Mouse (Mus musculus): Measurements from ENCODE around the gene 2510009E07Rik.

2510009E07Rik gene

GRCm38 (mm10) chr16:21694463-21695241 lies at the start of gene 2510009E07Rik:
Gene 2510009E07Rik (minus strand): TSS chr16:21694665.
- peak; percentile 91 for DNase-seq

GRCm38 (mm10) chr16:21743401-21743800 lies 48.9 kb upstream of the 2510009E07Rik start:
- no peak for DNase-seq

- DNase-seq: no peak
These were observed 48.4 kb upstream of the 2510009E07Rik start for GRCm38 (mm10) chr16:21742898-21743297.

GRCm38 (mm10) chr16:21742191-21742870 lies 47.9 kb upstream of the 2510009E07Rik start:
- no peak for DNase-seq

GRCm38 (mm10) chr16:21741542-21741941 lies 47.1 kb upstream of the 2510009E07Rik start:
- no peak for DNase-seq

GRCm38 (mm10) chr16:21735638-21736037 lies 41.2 kb upstream of the 2510009E07Rik start:
- DNase-seq: no peak

GRCm38 (mm10) chr16:21727897-21728364 lies 33.5 kb upstream of the 2510009E07Rik start:
- peak; percentile 89 for DNase-seq

GRCm38 (mm10) chr16:21727421-21727820 lies 33.0 kb upstream of the 2510009E07Rik start:
- peak; percentile 54 for DNase-seq

GRCm38 (mm10) chr16:21724261-21724660 lies 29.8 kb upstream of the 2510009E07Rik start:
- no peak for DNase-seq

GRCm38 (mm10) chr16:21719770-21720169 lies 25.3 kb upstream of the 2510009E07Rik start:
- peak; percentile 77 for DNase-seq

GRCm38 (mm10) chr16:21714516-21714915 lies 20.1 kb upstream of the 2510009E07Rik start:
- DNase-seq: no peak

- DNase-seq: peak; percentile 22
These were observed 15.9 kb upstream of the 2510009E07Rik start for GRCm38 (mm10) chr16:21710321-21710720.

GRCm38 (mm10) chr16:21704691-21705090 lies 10.2 kb upstream of the 2510009E07Rik start:
- DNase-seq: no peak

GRCm38 (mm10) chr16:21702314-21702690 lies 7.8 kb upstream of the 2510009E07Rik start:
- no peak for DNase-seq

- DNase-seq: no peak
These were observed 7.3 kb upstream of the 2510009E07Rik start for GRCm38 (mm10) chr16:21701611-21702313.

GRCm38 (mm10) chr16:21698136-21698535 lies 3.7 kb upstream of the 2510009E07Rik start:
- no peak for DNase-seq

- no peak for DNase-seq
These were observed 2.5 kb upstream of the 2510009E07Rik start for GRCm38 (mm10) chr16:21696946-21697345.

- DNase-seq: peak; percentile 57
These were observed 745 bp upstream of the 2510009E07Rik start for GRCm38 (mm10) chr16:21695242-21695578.

GRCm38 (mm10) chr16:21693981-21694462 lies 443 bp downstream of the 2510009E07Rik start:
- DNase-seq: peak; percentile 56

- no peak for DNase-seq
These were observed 4.2 kb downstream of the 2510009E07Rik start for GRCm38 (mm10) chr16:21690216-21690755.

- DNase-seq: peak; percentile 55
These were observed 5.3 kb downstream of the 2510009E07Rik start for GRCm38 (mm10) chr16:21689141-21689540.

- no peak for DNase-seq
These were observed 7.1 kb downstream of the 2510009E07Rik start for GRCm38 (mm10) chr16:21687406-21687805.

- no peak for DNase-seq
These were observed 17.7 kb downstream of the 2510009E07Rik start for GRCm38 (mm10) chr16:21676791-21677190.
